Mouse (Mus musculus) liver, adult (tissue): Measurements from ENCODE around the gene Mcm2.

Experiments used
- GATA4 ChIP-seq: IDR thresholded peaks from 2 replicates; pipeline ENCODE4 v1.6.1; 2014; ENCODE audit warnings: mild to moderate bottlenecking, low read length; ENCODE audit not compliant: insufficient replicate concordance

Mcm2 gene

DNA sequence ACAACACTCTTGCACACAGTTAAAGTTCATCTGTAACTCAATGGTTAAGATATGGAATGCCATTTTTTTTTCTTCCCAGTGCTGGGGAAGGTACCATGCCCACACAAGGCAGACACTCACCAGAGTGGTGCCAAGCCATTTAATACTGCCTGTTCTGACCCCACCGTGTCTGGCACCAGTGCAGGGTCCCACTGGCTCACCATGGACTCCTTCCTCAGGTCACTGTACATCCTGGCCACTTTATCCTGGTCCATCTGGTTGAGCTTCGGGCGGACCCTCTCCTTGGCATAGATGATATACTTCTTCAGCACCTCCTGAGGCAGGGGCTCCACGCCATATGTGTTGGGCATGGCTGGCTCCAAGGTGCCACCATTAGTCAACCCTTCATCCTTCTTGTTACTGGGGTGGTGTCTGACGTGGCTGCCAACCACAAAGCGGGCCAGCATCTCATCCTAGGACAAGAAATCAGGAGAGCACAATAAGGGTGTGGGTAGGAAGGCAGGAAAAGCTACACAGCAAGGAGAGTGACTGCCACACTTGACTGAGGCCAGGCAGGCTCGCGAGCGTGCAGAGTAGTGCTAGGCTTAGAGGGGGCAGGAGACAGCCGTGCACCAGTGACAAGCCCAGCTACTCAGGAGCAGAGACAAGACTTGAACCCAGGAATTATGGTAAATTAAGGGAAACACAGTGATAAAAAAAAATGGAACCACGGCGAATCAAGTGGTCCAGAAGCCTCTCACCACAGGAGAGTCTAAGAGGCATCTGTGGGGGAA is 12.8 kb downstream of the Mcm2 start:
- TF ChIP-seq GATA4 = no peak

DNA sequence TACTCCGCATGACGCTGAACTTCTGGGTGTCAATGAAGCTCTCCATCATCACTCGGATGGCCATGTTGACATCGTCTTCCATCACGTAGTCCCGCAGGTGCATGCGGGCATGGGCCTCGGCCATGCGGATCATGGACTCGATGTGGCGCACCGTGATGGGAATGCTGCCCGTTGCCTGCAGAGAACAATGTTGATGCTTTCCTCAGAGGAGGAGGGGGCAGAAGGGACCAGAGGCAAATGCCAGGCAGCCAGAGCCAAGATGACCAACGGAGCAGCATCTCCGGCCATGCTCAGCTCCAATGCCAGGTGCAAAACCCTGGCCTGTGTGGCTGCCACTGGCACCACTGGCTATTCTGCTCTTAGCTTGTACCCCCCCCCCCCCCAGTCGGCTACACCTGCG is 13.9 kb downstream of the Mcm2 start:
- TF ChIP-seq GATA4 = no peak

DNA sequence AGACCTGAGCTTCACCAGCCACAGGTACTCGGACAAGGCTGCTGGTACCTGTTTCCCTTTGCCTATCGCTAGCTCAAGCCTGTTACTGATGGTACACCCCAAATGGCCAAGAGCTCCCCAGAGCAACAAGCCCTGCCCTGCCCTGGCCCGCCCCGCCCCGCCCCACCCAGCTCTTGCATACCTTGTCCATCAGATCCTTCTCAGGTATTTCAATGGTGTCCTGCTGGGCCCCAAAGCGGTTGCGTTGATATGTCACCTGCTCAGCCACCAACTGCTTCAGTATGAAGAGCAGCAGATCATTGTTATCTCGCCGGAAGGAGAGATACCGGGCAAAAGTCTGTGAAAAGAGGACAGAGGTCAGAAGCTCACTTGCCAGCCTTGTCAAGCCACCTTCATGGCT is 14.4 kb downstream of the Mcm2 start:
- TF ChIP-seq GATA4 = no peak

DNA sequence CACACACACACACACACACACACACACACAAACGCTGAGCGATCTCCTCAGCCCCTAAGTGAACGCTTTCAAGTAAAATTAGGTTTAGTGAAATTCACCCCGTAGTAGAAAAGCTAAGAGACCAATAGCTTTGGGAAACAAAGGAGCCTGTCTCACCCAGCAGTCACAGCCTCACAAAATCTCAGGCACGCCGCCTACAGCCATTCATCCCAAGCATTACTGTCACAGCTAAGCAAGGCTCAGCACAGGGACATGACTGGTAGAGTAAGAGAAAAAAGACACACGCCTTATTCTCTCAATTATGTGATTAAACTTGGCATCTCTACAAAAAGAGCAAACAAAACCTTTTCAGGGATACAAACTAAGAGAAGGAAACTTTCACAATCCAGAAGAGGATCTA is 17.2 kb downstream of the Mcm2 start:
- no peak for TF ChIP-seq GATA4

GRCm38 (mm10) chr6:88879471-88879870 is 19.1 kb downstream of the Mcm2 start:
- TF ChIP-seq GATA4 = no peak

GRCm38 (mm10) chr6:88874868-88875508 is 23.6 kb downstream of the Mcm2 start, which contains the start of gene Podxl2:
Gene Podxl2, minus strand, starts transcription at chr6:88875044.
- TF ChIP-seq GATA4 = no peak

- no peak for TF ChIP-seq GATA4
Observed at GRCm38 (mm10) chr6:88873965-88874867, 24.4 kb downstream of the Mcm2 start.

- no peak for TF ChIP-seq GATA4
Observed at GRCm38 (mm10) chr6:88872811-88873210, 25.8 kb downstream of the Mcm2 start.

GRCm38 (mm10) chr6:88871546-88871945 is 27.0 kb downstream of the Mcm2 start:
- no peak for TF ChIP-seq GATA4

- no peak for TF ChIP-seq GATA4
Observed at GRCm38 (mm10) chr6:88870594-88870993, 28.0 kb downstream of the Mcm2 start.

- TF ChIP-seq GATA4 = no peak
Observed at GRCm38 (mm10) chr6:88869459-88869858, 29.1 kb downstream of the Mcm2 start.

DNA sequence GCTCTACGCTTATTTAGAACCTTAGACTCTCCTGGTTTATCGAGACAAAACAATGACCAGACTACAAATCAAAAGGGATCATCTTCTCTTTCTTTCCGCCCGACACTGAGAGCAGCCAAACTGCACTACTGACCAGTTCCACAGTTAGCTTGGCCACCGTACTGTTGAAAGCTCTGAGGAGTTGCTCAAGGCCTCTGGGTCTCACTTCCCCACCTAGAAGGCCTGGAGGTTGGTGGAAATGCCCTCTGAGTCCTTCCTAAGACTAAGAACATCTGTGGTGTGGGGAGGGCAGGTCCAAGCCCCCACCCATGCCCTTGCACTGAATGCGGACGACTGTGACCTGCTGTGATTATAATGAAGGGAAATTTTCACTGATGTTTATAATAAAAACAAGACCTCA is 32.9 kb downstream of the Mcm2 start:
- no peak for TF ChIP-seq GATA4

DNA sequence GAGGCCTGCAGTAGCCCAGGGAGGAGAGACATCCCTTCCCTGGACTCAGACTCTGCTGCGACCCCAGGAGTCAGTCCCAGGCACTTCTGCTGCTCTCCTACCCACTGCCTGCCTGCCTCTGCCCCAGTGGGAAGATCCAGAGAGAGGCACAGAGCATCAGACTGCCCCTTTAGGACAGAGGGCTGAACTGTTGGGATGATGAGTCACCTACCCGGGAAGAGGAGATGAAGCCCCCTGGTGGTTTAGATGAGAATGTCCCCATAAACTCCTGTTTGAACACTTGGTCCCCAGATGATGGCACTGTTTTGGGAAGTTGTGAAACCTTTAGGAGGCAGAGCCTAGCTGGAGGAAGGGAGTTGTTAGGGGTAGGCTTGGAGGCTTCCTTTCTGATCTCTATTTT is 37.7 kb downstream of the Mcm2 start:
- no peak for TF ChIP-seq GATA4

GRCm38 (mm10) chr6:88858341-88858740 is 40.2 kb downstream of the Mcm2 start:
- TF ChIP-seq GATA4 = no peak

GRCm38 (mm10) chr6:88857830-88858229 is 40.8 kb downstream of the Mcm2 start:
- TF ChIP-seq GATA4 = no peak

DNA sequence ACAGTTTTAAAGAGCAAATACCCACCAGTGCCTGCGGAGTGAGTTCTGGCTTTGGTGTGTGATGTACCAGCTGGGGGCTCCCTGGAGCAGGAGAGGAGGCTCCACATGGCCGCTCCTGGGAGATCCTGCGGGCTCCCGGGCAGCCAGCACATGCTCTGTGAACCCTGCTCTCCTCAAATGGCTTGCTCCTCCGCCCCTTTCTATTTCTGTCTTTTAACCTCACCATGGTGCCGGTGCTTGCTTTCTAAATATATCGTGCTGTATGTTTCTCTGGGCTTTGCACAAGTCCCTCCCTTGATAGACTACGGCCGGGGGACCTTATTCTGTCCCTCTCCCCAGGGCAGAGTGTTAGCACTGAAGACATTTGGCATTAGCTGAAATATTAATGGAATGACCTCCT is 41.3 kb downstream of the Mcm2 start:
- no peak for TF ChIP-seq GATA4
